Mouse (Mus musculus): ENCODE results near the gene Vstm5.

DNA sequence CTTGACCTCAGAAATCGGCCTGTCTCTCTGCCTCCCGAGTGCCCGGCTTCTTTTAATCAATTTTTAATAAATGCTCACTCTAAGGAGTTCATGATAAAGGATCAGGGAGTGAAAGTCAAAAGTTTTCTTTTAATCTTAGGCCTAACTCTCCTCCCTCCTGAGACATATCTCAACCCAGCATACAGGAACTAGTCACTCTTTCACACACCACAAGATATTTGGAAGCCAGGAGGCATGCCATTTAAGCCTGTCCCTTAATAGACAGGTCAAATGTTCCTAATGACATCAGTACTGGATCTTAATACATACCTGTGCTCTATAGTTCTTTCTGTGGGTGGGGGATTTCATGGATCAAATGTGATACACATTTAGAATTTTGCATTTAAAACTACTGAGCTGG is 39.5 kb downstream of the Vstm5 start:
- TF ChIP-seq CTCF (IDR thresholded peaks at IDR 0.05; ENCODE audit: low read depth): no peak
- no peak for TF ChIP-seq EP300 (IDR thresholded peaks at IDR 0.05; ENCODE audit: low read depth)
